Mouse (Mus musculus) liver, embryonic 14.5 days (tissue): ENCODE results near the gene Pcif1. TPM values are rescaled to one million over a fixed set of nuclear protein-coding genes. Genes with fewer than 3 reads are reported as not detected.

Experiments
- ATAC-seq: fragments of 200-750 bp; cut with Nextera tagmentation; 2 replicates; pipeline ENCODE4 v1.8.0; 2017; ENCODE audit warnings: moderate number of reproducible peaks, mild to moderate bottlenecking, moderate library complexity; ENCODE audit not compliant: insufficient read depth
- DNase-seq, 3 experiments: peaks; one replicate each; pipeline ENCODE4 v3.0.0-alpha.2; 2012 to 2013; ENCODE audit warnings: low read depth in 3 of 3, low spot score in 3 of 3
- H3K27ac ChIP-seq: fragments of 300-500 bp; sonication (generic); 2 replicates; pipeline ENCODE4 v1.5.1; 2014; ENCODE audit warnings: moderate library complexity, mild to moderate bottlenecking, control low read depth, inconsistent platforms
- H3K27me3 ChIP-seq: fragments of 300-500 bp; sonication (generic); 2 replicates; pipeline ENCODE4 v1.6.1; 2014; ENCODE audit warnings: mild to moderate bottlenecking, low read length, moderate library complexity; ENCODE audit not compliant: control insufficient read depth, insufficient read depth
- H3K36me3 ChIP-seq: fragments of 300-500 bp; sonication (generic); replicated peaks from 2 replicates; pipeline ENCODE4 v1.6.1; 2014; ENCODE audit warnings: low read depth; ENCODE audit not compliant: control insufficient read depth, insufficient read depth
- H3K4me1 ChIP-seq, 2 experiments: fragments of 200-500 bp in 1 of 2; fragments of 300-500 bp in 1 of 2; sonication (generic) in 1 of 2; replicated peaks; 2 replicates each; pipeline ENCODE4 v1.6.1; 2012 to 2014; ENCODE audit warnings: antibody characterized with exemption in 1 of 2, inconsistent platforms in 1 of 2, low read length in 1 of 2; ENCODE audit not compliant: control insufficient read depth in 2 of 2, insufficient read depth in 2 of 2
- H3K4me2 ChIP-seq: fragments of 300-500 bp; sonication (generic); 2 replicates; pipeline ENCODE4 v1.6.1; 2014; ENCODE audit warnings: low read depth, mild to moderate bottlenecking, control low read depth, moderate library complexity
- H3K4me3 ChIP-seq, 2 experiments: fragments of 200-500 bp in 1 of 2; fragments of 300-500 bp in 1 of 2; sonication (generic) in 1 of 2; 2 replicates each; pipeline ENCODE4 v1.5.1; 2012 to 2014; ENCODE audit warnings: low read depth in 2 of 2, low read length in 2 of 2, mild to moderate bottlenecking in 2 of 2, control low read depth in 1 of 2, inconsistent platforms in 1 of 2, moderate library complexity in 1 of 2; ENCODE audit not compliant: insufficient read depth in 1 of 2
- H3K9ac ChIP-seq: fragments of 300-500 bp; sonication (generic); replicated peaks from 2 replicates; pipeline ENCODE4 v1.6.1; 2014; ENCODE audit warnings: mild to moderate bottlenecking, control low read depth, moderate library complexity
- H3K9me3 ChIP-seq: fragments of 300-500 bp; sonication (generic); 2 replicates; pipeline ENCODE4 v1.6.1; 2016; ENCODE audit warnings: low read length, mixed read lengths; ENCODE audit not compliant: control insufficient read depth
- CTCF ChIP-seq: IDR thresholded peaks from 2 replicates; pipeline ENCODE4 v1.5.1; 2016; ENCODE audit warnings: antibody characterized with exemption, low read depth, control low read depth
- EP300 ChIP-seq: IDR thresholded peaks from 2 replicates; pipeline ENCODE4 v1.6.1; 2016; ENCODE audit warnings: antibody characterized with exemption, low read depth
- WGBS: fragments of 180-500 bp; shearing (Covaris S2); extraction: QIAGEN DNeasy Blood & Tissue Kit; methylation state at CpG from one replicate; pipeline ENCODE4 v1.1.7; 2014; ENCODE audit not compliant: insufficient replicate concordance; 5-methylcytosine and 5-hydroxymethylcytosine counted together
- polyA plus RNA-seq, 2 experiments: library from polyadenylated mRNA; depleted of rRNA in 1 of 2; stranded (reverse) in 1 of 2; unstranded in 1 of 2; fragments of >200 nt; fragmentation: Nextera tagmentation in 1 of 2; extraction: Ambion mirVana in 1 of 2; gene quantifications; 2 replicates each; pipeline versions ENCODE4 v1.2.1 to v1.2.3; 2012 to 2014

Gene Pcif1
- polyA plus RNA-seq, 2 experiments: 19.6 to 37.5 TPM

DNA sequence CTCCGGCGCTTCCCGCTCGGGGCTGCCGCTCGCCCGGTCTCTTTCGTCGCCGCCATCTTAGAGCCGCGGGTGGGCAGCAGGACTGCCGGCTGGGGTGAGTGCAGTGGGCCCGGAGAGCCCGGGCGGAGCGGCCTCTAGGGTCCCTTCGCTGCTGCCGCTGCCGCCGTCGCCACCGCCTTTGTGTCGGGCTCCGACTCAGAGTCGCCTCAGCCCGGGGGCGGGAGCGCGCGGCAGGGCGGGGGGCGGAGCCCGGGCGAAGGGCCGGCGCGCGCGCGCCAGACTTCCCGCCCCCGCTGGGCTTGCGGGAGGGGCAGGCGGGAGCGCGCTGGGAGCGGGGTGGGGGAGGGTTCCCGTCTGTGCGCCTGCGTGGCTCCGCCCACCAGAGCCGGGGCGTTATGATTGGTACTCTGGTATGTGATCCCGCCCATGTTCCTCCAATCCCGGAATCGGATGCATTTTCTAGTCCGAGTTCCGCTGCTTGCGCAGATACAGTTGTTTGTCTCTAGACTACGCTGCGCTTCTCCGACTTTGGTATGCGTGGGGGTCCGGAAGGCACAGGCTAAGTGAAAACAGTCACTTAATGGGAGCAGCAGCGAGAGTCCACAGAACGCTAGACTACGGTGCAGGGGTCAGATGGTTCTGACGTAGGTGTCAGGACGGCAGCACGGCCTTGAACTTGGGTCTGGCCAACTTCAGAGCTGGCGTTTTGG lies 619 bp downstream of the Pcif1 start:
- peak overlapping the region; percentile 99 for H3K9ac ChIP-seq
- H3K4me3 ChIP-seq: peak overlapping the region; percentile 88 to 95
- H3K4me1 ChIP-seq: peaks cover 8 to 14% of the 10 kb centered on the region in 2 experiments
- peak; percentile 91 to 93 (median 92) for DNase-seq
- TF ChIP-seq EP300 (no peak), CTCF (no peak)
- H3K9me3 ChIP-seq: no peaks in the 10 kb centered on the region
- no peaks in the 10 kb centered on the region for H3K27me3 ChIP-seq
- under 1% methylated on average over 58 of the region's 72 CpGs for whole genome bisulfite sequencing
- H3K4me2 ChIP-seq: peak overlapping the region; percentile 80
- peak; percentile 86 for ATAC-seq
- H3K27ac ChIP-seq: peak overlapping the region; percentile 87
- H3K36me3 ChIP-seq: peaks cover 16% of the 10 kb centered on the region

DNA sequence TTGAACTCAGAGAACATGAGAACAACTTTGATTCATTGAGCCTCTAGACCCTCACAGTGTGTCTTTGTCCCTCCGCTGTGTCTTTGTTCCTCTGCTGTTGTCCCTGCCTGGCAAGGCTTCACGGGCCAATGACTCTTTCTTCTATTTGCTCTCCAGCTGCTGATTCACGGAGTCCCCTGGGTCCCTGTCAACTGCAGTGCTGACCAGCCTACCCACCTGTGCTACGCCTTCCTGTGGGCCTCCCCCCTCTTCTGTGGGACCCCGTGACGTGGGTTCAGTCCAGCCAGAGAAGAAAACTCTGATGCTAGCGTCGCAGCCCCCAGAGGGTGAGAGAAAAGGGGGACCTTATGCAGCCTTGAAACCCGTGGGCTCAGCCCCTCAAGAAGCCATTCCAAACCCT lies 3.5 kb downstream of the Pcif1 start:
- no peak overlapping the region for H3K27ac ChIP-seq
- H3K9me3 ChIP-seq: no peaks in the 10 kb centered on the region
- ATAC-seq (no peak), DNase-seq (no peak)
- H3K36me3 ChIP-seq: peaks cover 37% of the 10 kb centered on the region
- H3K4me2 ChIP-seq: no peak overlapping the region
- no peaks in the 10 kb centered on the region for H3K27me3 ChIP-seq
- TF ChIP-seq EP300 (no peak), CTCF (no peak)
- no peak overlapping the region for H3K9ac ChIP-seq
- H3K4me1 ChIP-seq: peaks cover 8 to 13% of the 10 kb centered on the region in 2 experiments
- WGBS: 84% methylated on average over 9 of the region's 9 CpGs
- no peak overlapping the region for H3K4me3 ChIP-seq

DNA sequence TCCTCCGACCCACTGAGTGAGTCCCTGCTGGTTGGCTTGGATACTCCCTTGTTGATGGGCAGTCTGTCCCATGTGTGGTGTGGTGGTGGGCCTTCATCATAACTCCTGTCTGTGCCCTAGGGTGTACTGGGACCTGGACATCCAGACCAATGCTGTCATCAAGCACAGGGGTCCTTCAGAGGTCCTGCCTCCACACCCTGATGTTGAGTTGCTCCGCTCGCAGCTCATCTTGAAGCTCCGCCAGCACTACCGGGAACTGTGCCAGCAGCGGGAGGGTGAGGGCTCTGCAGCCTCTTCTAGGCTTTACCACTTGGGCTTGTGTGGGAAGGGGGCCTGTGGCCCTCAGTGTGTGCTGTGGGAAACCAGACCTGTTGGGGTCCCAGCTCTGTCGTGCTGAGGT lies 6.7 kb downstream of the Pcif1 start:
- Histone ChIP-seq H3K9me3 (no peaks in the 10 kb centered on the region), H3K27me3 (no peaks in the 10 kb centered on the region), H3K4me2 (no peak overlapping the region), H3K36me3 (peaks cover 59% of the 10 kb centered on the region), H3K27ac (no peak overlapping the region), H3K4me3 (no peak overlapping the region), H3K9ac (no peak overlapping the region), H3K4me1 (peaks cover under 1 to 4% of the 10 kb centered on the region in 2 experiments)
- DNase-seq (no peak), ATAC-seq (no peak)
- TF ChIP-seq EP300 (no peak), CTCF (no peak)
- WGBS: 85% methylated on average over 7 of the region's 7 CpGs

DNA sequence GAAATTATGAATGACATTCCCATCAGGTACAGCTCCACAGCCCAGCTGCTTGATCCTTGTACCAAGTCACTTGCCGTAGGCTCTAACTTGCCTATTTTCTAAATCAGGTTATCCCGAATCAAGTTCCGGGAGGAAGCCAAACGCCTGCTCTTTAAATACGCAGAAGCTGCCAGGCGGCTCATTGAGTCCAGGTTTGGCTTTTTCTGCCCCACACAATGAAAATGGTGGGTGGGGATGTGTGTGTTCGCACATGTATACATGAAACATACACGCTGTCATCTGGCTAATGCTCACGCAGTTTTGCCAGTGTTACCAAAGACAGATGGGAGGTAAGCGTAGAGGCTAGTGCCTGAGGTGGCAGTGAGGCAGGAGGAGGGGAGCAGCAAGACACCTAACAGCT lies 7.5 kb downstream of the Pcif1 start:
- DNase-seq: no peak
- Histone ChIP-seq H3K4me1 (no peaks in the 10 kb centered on the region), H3K4me3 (no peak overlapping the region), H3K36me3 (peaks cover 67% of the 10 kb centered on the region), H3K9ac (no peak overlapping the region), H3K27ac (no peak overlapping the region), H3K4me2 (no peak overlapping the region), H3K27me3 (no peaks in the 10 kb centered on the region), H3K9me3 (no peaks in the 10 kb centered on the region)
- TF ChIP-seq CTCF: no peak
- no peak for TF ChIP-seq EP300
- 91% methylated on average over 10 of the region's 10 CpGs for WGBS
- ATAC-seq: no peak

DNA sequence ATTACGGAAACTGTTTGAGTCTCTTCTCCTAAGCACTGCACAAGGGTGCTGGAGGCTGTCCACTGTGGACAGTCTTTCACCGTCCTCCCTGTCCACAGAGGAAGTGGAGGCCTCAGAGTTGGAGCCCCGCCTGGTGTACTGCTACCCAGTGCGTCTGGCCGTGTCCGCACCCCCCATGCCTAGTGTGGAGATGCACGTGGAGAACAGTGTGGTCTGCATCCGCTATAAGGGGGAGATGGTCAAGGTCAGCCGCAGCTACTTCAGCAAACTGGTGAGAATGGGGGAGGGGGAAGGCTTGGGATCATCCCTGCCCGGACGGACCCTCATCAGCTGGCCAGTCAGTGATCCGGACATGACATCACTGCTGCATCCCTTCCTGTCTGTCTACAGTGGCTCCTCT lies 9.9 kb downstream of the Pcif1 start:
- no peak overlapping the region for H3K27ac ChIP-seq

More for the DNA sequence above, 9.9 kb downstream of the Pcif1 start:
- Histone ChIP-seq H3K36me3 (peaks cover 78% of the 10 kb centered on the region), H3K27me3 (no peaks in the 10 kb centered on the region), H3K9ac (no peak overlapping the region), H3K4me1 (no peaks in the 10 kb centered on the region), H3K9me3 (no peaks in the 10 kb centered on the region), H3K4me2 (no peak overlapping the region), H3K4me3 (no peak overlapping the region)
- 81% methylated on average over 12 of the region's 12 CpGs for WGBS
- no peak; the same call in 1 of the 2 replicates for ATAC-seq
- TF ChIP-seq EP300 (no peak), CTCF (no peak)
- no peak for DNase-seq
